Mouse (Mus musculus) cerebellum, adult 2 months (tissue): Measurements from ENCODE around the gene Nav3.

Experiments used
- CTCF ChIP-seq: fragments of 200-500 bp; IDR thresholded peaks from 2 replicates; pipeline ENCODE4 v1.5.1; 2011; ENCODE audit warnings: low read depth, mild to moderate bottlenecking, control low read depth, low read length, moderate library complexity, borderline replicate concordance; ENCODE audit not compliant: insufficient read depth
- POLR2A ChIP-seq: fragments of 200-500 bp; IDR thresholded peaks from 2 replicates; pipeline ENCODE4 v1.6.1; 2011; ENCODE audit warnings: low read length, control low read depth, borderline replicate concordance; ENCODE audit not compliant: insufficient read depth

DNA sequence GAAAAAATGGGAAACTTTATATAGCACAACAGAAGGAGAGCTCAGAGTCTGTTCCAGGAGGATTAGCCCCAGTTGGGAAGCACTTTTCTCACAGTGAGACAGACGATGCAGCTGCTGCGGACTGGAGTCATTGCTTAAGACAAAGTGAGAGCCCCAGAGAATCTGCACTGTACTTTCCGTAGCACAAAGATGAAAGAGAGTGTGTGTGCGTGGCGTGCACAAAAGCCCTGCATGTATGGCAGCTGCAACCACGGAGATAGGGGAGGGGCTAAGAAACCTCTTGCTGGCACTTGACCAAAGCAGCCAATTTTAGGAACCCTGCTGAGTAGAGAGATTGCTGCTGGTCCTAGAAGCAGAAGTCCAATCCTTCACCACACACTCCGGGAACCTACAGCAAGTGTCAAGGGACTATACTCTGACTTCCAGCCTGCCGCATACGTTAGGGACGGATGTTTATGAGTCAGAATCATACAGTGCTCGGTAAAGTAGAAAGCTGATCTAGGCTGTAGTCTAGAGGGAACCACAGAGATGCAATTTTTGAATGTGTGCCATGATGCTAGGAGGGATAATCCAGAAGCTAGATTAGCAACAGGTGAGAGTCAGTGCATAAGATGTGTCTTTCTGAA, 21.8 kb upstream of the Nav3 start:
- TF ChIP-seq POLR2A (no peak), CTCF (no peak)
